8 mouse cellular contexts compared by ENCODE assay signal in the genomic region with DNA sequence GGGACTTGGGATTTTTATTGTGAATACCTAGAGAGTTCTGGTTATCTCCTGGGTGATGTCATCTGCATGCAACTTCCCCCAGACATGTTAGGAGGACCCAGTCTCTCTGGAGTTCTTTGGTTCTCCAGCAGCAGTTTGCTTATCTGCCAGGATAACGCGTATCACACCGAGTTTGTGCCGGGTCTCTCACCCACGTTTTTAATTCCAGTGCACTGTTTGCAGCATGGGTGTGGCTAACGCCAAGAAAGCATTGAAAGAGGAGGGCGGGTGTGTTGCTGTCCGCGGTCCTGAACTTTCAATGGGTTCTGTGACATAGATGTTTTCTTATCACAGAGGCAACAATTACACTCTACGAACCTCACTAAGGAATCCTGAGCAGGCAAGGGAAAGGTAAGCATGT. TPM values are rescaled to one million over a fixed set of nuclear protein-coding genes. Genes with fewer than 3 reads are reported as not detected.
DNase-seq lines count a peak whose midpoint lies in the region; ATAC-seq and TF ChIP-seq lines count a peak whose summit lies in the region.
"Had no signal": no experiment of that assay in that cellular context is flagged by ENCODE, and none has a peak within 500 bp of the region (broad histone marks: within the 10 kb centered on the region; RNA-seq: fewer than 3 reads in every experiment).

No protein-coding gene starts in this region.

- no peaks in the 10 kb centered on the region for H3K4me1 ChIP-seq in midbrain, postnatal 0 days (ENCODE audit: insufficient read depth, low read length)
- H3K4me1 ChIP-seq: neural tube, embryonic 13.5 days had no signal

- 8% methylated on average over 10 of the region's 10 CpGs for WGBS in midbrain, postnatal 0 days

- no peak for ATAC-seq in midbrain, postnatal 0 days (ENCODE audit: low FRiP score)

- no peaks in the 10 kb centered on the region for H3K9me3 ChIP-seq in midbrain, postnatal 0 days (ENCODE audit: low read length)
- H3K9me3 ChIP-seq: neural tube, embryonic 13.5 days had no signal

- H3K36me3 ChIP-seq in midbrain, postnatal 0 days (ENCODE audit: insufficient read depth, low read length), result no peaks in the 10 kb centered on the region
- H3K36me3 ChIP-seq: neural tube, embryonic 13.5 days had no signal

- DNase-seq in ovary, postnatal 10 days (ENCODE audit: low spot score), result peak; percentile 27
- no peak for DNase-seq in ovary, adult 18-20 months (ENCODE audit: low spot score)
- peak; percentile 69 to 73 for DNase-seq in adrenal gland, postnatal 36 days
- peak; percentile 74 for DNase-seq in induced T-regulatory cell, adult 2 months (ENCODE audit: low read depth)
- peak; percentile 22 for DNase-seq in midbrain, postnatal 0 days (ENCODE audit: low spot score)
- peak; percentile 24 to 71 for DNase-seq in urinary bladder, postnatal 4 days (ENCODE audit: low spot score in 2 of 2)
- no peak for DNase-seq in layer of hippocampus, adult 9-11 months

- no peak overlapping the region for H3K4me3 ChIP-seq in midbrain, postnatal 0 days (ENCODE audit: low read depth, low read length)
- H3K4me3 ChIP-seq: neural tube, embryonic 13.5 days had no signal

- H3K9ac ChIP-seq in midbrain, postnatal 0 days (replicated peaks; ENCODE audit: low read length, poor library complexity, severe bottlenecking), result no peak overlapping the region
- H3K9ac ChIP-seq: neural tube, embryonic 13.5 days had no signal

- TF ChIP-seq CTCF in midbrain, postnatal 0 days (IDR thresholded peaks at IDR 0.05), result no peak

- H3K4me2 ChIP-seq in midbrain, postnatal 0 days (ENCODE audit: low read depth, low read length, poor library complexity, severe bottlenecking), result no peak overlapping the region
- H3K4me2 ChIP-seq: neural tube, embryonic 13.5 days had no signal

- no peak overlapping the region for H3K27ac ChIP-seq in midbrain, postnatal 0 days (ENCODE audit: low read depth, low read length)
- H3K27ac ChIP-seq: neural tube, embryonic 13.5 days had no signal

- H3K27me3 ChIP-seq in midbrain, postnatal 0 days (ENCODE audit: insufficient read depth, low read length), result no peaks in the 10 kb centered on the region
- H3K27me3 ChIP-seq: neural tube, embryonic 13.5 days had no signal

RNA-seq across cellular contexts. Expression of a gene that starts 26.7 kb away (rescaled TPM):
- 10 to 100 TPM; 29.3 to 34.5 TPM for total RNA-seq in adrenal gland, postnatal 36 days (2021)
- total RNA-seq in midbrain, postnatal 0 days (2014; rRNA removed), result 79.7 and 89.5 TPM in 2 replicates
- 17.3 and 18.6 TPM in 2 replicates for polyA plus RNA-seq in midbrain, postnatal 0 days (2015; fragmentation: Nextera tagmentation; extraction: Ambion mirVana)

RNA-seq across cellular contexts. Expression of a gene that starts 40.4 kb away (rescaled TPM):
- total RNA-seq in adrenal gland, postnatal 36 days (2021), result 1 to 10 TPM; 1.7 to 1.8 TPM
- 2.5 and 3.9 TPM in 2 replicates for total RNA-seq in midbrain, postnatal 0 days (2014; rRNA removed)
- 2.1 and 2.2 TPM in 2 replicates for polyA plus RNA-seq in midbrain, postnatal 0 days (2015; fragmentation: Nextera tagmentation; extraction: Ambion mirVana)

Comparison
In these comparisons a context has a peak if more than half of its experiments do, and no peak if none do; other contexts are left out.
1. DNase-seq: peak in ovary, postnatal 10 days (single experiment), adrenal gland, postnatal 36 days (2 of 2), induced T-regulatory cell, adult 2 months (single experiment), midbrain, postnatal 0 days (single experiment) and urinary bladder, postnatal 4 days (2 of 2); none in ovary, adult 18-20 months (single experiment) and layer of hippocampus, adult 9-11 months (single experiment).